Mouse (Mus musculus) CH12.LX (cell line): ENCODE data around the gene Mettl7b.

Experiments used
- CTCF ChIP-seq, 2 experiments: IDR thresholded peaks in 1 of 2; conservative IDR thresholded peaks in 1 of 2; 2 replicates each; pipeline ENCODE4 v1.5.1; 2011 to 2012; ENCODE audit warnings: low read depth in 2 of 2, low read length in 2 of 2, improper control_type of control experiment in 1 of 2, inconsistent platforms in 1 of 2, mild to moderate bottlenecking in 1 of 2, moderate library complexity in 1 of 2
- MAFK ChIP-seq: IDR thresholded peaks from 2 replicates; pipeline ENCODE4 v1.6.1; 2011; ENCODE audit warnings: low read length, improper control_type of control experiment; ENCODE audit not compliant: insufficient replicate concordance
- MAX ChIP-seq: IDR thresholded peaks from 2 replicates; pipeline ENCODE4 v1.6.1; 2011; ENCODE audit warnings: low read length, improper control_type of control experiment
- MAZ ChIP-seq: IDR thresholded peaks from 2 replicates; pipeline ENCODE4 v1.6.1; 2012; ENCODE audit warnings: low read depth, mild to moderate bottlenecking, inconsistent platforms, low read length, improper control_type of control experiment, moderate library complexity
- MYC ChIP-seq: IDR thresholded peaks from 2 replicates; pipeline ENCODE4 v1.6.1; 2011; ENCODE audit warnings: low read depth, mild to moderate bottlenecking, improper control_type of control experiment, low read length
- POLR2A ChIP-seq: IDR thresholded peaks from 2 replicates; pipeline ENCODE4 v1.6.1; 2011; ENCODE audit warnings: low read depth, mild to moderate bottlenecking, improper control_type of control experiment, low read length

DNA sequence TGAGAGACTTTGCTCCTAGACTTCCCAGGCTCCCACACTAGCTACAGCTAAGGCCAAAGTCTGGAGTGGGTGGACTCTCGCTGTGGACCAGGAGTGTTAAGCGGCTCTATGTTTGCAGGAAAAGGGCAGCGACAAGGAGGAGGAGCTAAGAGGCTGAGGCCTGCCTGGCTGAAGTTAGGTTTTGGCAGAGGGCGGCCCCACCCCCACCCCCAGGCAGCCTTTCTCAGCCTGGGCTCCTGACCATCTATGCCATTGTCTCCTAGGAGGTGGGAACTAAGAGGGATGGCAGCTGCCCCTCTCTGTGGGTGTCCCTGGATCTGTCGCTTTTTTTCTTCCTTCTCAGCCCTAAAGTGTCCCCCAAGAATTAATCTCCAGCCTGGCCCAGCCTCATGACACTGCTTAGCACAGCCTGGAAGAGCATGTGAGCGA is 41.6 kb downstream of the Mettl7b start:
- TF ChIP-seq MAZ (no peak), MAX (no peak), MYC (no peak), MAFK (no peak), POLR2A (no peak), CTCF (conservative IDR thresholded peaks at IDR 0.05 in 1 of 2, IDR thresholded peaks at IDR 0.05 in 1 of 2; ENCODE audit: low read depth in 2 of 2, low read length in 2 of 2) (no peak)
